Mouse (Mus musculus): ENCODE data around the gene Gm20888. TPM values are rescaled to one million over a fixed set of nuclear protein-coding genes. Genes with fewer than 3 reads are reported as not detected.
"Not testable (repeated sequence)": the region's sequence is repeated elsewhere in the genome, so short reads cannot be mapped to it uniquely, and the experiment has no call there.

Gene Gm20888
- polyA plus RNA-seq (2015; fragmentation: Nextera tagmentation; extraction: Ambion mirVana), result not detected in 2 replicates

- H3K27ac ChIP-seq (replicated peaks); H3K27me3 ChIP-seq; H3K4me2 ChIP-seq; H3K9me3 ChIP-seq (replicated peaks); H3K36me3 ChIP-seq (replicated peaks); ATAC-seq (ENCODE audit: insufficient read depth); H3K9ac ChIP-seq; H3K4me3 ChIP-seq (replicated peaks); H3K4me1 ChIP-seq (replicated peaks): not testable (repeated sequence)
- WGBS (ENCODE audit: insufficient replicate concordance), result no CpG with 5 or more reads among the region's 6 CpGs
These were observed at the start of gene Gm20888 for GRCm38 (mm10) chrY:70441582-70441981. Gene Gm20888, plus strand, starts transcription at chrY:70441882.

Other genes with a start within 250 kb of the Gm20888 start
- not detected in 2 replicates for gene Gm21118, start 168.2 kb upstream of the Gm20888 start, polyA plus RNA-seq (2015; fragmentation: Nextera tagmentation; extraction: Ambion mirVana)
- gene Gm29423, start 138.6 kb upstream of the Gm20888 start, polyA plus RNA-seq (2015; fragmentation: Nextera tagmentation; extraction: Ambion mirVana), result not detected in 2 replicates
- not detected in 2 replicates for gene Gm29644, start 138.5 kb upstream of the Gm20888 start, polyA plus RNA-seq (2015; fragmentation: Nextera tagmentation; extraction: Ambion mirVana)

Measured in liver, embryonic 15.5 days (tissue).